Mouse (Mus musculus) forebrain, postnatal 0 days (tissue): ENCODE measurements at regions not wholly inside any gene's neighbourhood (a gene's known extent, or its start where the extent isn't known, plus 50 kb on each side); places are given as distances from the start of the nearest gene placed in this dataset.

Source experiments
- ATAC-seq: fragments of 200-750 bp; cut with Nextera tagmentation; 2 replicates; pipeline ENCODE4 v1.8.0; 2017; ENCODE audit warnings: mild to moderate bottlenecking, moderate library complexity
- DNase-seq: peaks from one replicate; pipeline ENCODE4 v3.0.0-alpha.2; 2015
- H3K27ac ChIP-seq: fragments of 300-500 bp; sonication (generic); 2 replicates; pipeline ENCODE4 v1.5.1; 2014; ENCODE audit warnings: low read depth, mild to moderate bottlenecking, antibody characterized with exemption, low read length, moderate library complexity, mixed read lengths
- H3K27me3 ChIP-seq: fragments of 300-500 bp; sonication (generic); 2 replicates; pipeline ENCODE4 v1.6.1; 2014; ENCODE audit warnings: mild to moderate bottlenecking, low read length, mixed read lengths; ENCODE audit not compliant: insufficient read depth
- H3K36me3 ChIP-seq: fragments of 300-500 bp; sonication (generic); 2 replicates; pipeline ENCODE4 v1.6.1; 2014; ENCODE audit warnings: mild to moderate bottlenecking, moderate library complexity; ENCODE audit not compliant: insufficient read depth
- H3K4me1 ChIP-seq: fragments of 300-500 bp; sonication (generic); 2 replicates; pipeline ENCODE4 v1.6.1; 2014; ENCODE audit warnings: antibody characterized with exemption; ENCODE audit not compliant: insufficient read depth
- H3K4me2 ChIP-seq: fragments of 300-500 bp; sonication (generic); 2 replicates; pipeline ENCODE4 v1.6.1; 2014; ENCODE audit warnings: low read depth, mild to moderate bottlenecking, moderate library complexity
- H3K4me3 ChIP-seq: fragments of 300-500 bp; sonication (generic); 2 replicates; pipeline ENCODE4 v1.5.1; 2014; ENCODE audit warnings: low read depth, low read length, mixed read lengths
- H3K9ac ChIP-seq: fragments of 300-500 bp; sonication (generic); 2 replicates; pipeline ENCODE4 v1.6.1; 2014; ENCODE audit warnings: mild to moderate bottlenecking
- H3K9me3 ChIP-seq: fragments of 300-500 bp; sonication (generic); 2 replicates; pipeline ENCODE4 v1.6.1; 2016; ENCODE audit warnings: low read length
- CTCF ChIP-seq: sonication (generic); IDR thresholded peaks from 2 replicates; pipeline ENCODE4 v1.5.1; 2016; ENCODE audit warnings: antibody characterized with exemption, control low read depth, low read depth
- WGBS: fragments of 180-500 bp; shearing (Covaris S2); extraction: QIAGEN DNeasy Blood & Tissue Kit; methylation state at CpG from one replicate; pipeline ENCODE4 v1.1.7; 2014; 5-methylcytosine and 5-hydroxymethylcytosine counted together

- Histone ChIP-seq H3K4me3 (no peak overlapping the region), H3K4me1 (no peaks in the 10 kb centered on the region), H3K9ac (no peak overlapping the region), H3K4me2 (no peak overlapping the region), H3K27ac (no peak overlapping the region), H3K36me3 (no peaks in the 10 kb centered on the region), H3K27me3 (no peaks in the 10 kb centered on the region), H3K9me3 (no peaks in the 10 kb centered on the region)
- DNase-seq: no peak
- 86% methylated on average over 5 of the region's 5 CpGs for WGBS
- no peak for TF ChIP-seq CTCF
- ATAC-seq: no peak
Measured at GRCm38 (mm10) chr16:50125564-50125963, 306.6 kb downstream of the Bbx start.

GRCm38 (mm10) chr16:50131406-50131805 is 300.8 kb downstream of the Bbx start:
- Histone ChIP-seq H3K4me1 (no peaks in the 10 kb centered on the region), H3K9ac (no peak overlapping the region), H3K4me2 (no peak overlapping the region), H3K27me3 (no peaks in the 10 kb centered on the region), H3K9me3 (0 out of 2 replicates have a peak, but pooled peaks cover 4% of the 10 kb centered on the region), H3K36me3 (no peaks in the 10 kb centered on the region), H3K27ac (no peak overlapping the region), H3K4me3 (no peak overlapping the region)
- TF ChIP-seq CTCF: no peak
- ATAC-seq (no peak), DNase-seq (no peak)
- WGBS: 93% methylated on average over 2 of the region's 2 CpGs
